Mouse (Mus musculus) olfactory bulb, adult 2 months (tissue): ENCODE measurements around the gene Med15.

Experiments
- CTCF ChIP-seq: fragments of 200-500 bp; IDR thresholded peaks from 2 replicates; pipeline ENCODE4 v1.5.1; 2012; ENCODE audit warnings: low read depth, mild to moderate bottlenecking, low read length, moderate library complexity; ENCODE audit not compliant: insufficient read depth
- POLR2A ChIP-seq: fragments of 200-500 bp; IDR thresholded peaks from 2 replicates; pipeline ENCODE4 v1.6.1; 2012; ENCODE audit warnings: mild to moderate bottlenecking, low read depth, low read length, moderate library complexity; ENCODE audit not compliant: insufficient read depth

DNA sequence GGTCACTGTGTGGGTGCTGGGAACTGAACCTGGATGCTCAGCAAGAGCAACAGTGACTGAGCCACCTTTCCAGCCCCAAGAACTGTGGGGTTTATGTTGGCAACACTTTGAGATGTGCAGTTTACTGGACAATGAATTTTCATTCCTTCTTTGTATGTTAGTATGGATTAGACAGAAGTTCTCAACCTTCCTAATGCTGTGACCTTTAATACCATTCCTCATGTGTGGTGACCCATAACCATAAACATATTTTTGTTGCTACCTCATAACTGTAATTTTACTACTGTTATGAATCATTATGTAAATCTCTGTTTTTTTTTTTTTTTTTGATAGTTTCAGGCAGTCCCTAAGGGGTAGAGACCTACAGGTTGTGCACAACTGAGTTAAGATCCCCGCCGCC lies 955 bp upstream of the Med15 start:
- TF ChIP-seq POLR2A (no peak), CTCF (no peak)
